Mouse (Mus musculus) MEL (cell line): ENCODE results near the gene Snd1.

Experiments
- GATA1 ChIP-seq: IDR thresholded peaks from 2 replicates; pipeline ENCODE4 v1.6.1; 2011; ENCODE audit warnings: low read depth, low read length, improper control_type of control experiment
- MXI1 ChIP-seq: IDR thresholded peaks from 2 replicates; pipeline ENCODE4 v1.6.1; 2011; ENCODE audit warnings: mild to moderate bottlenecking, low read depth, low read length, improper control_type of control experiment
- NRF1 ChIP-seq: IDR thresholded peaks from 2 replicates; pipeline ENCODE4 v1.6.1; 2014; ENCODE audit warnings: low read depth, mild to moderate bottlenecking, inconsistent platforms, low read length, improper control_type of control experiment, moderate library complexity; ENCODE audit not compliant: poor library complexity, insufficient read depth, severe bottlenecking
- POLR2A ChIP-seq, 2 experiments: IDR thresholded peaks; 2 replicates each; pipeline ENCODE4 v1.6.1; 2011 to 2012; ENCODE audit warnings: low read length in 2 of 2, mild to moderate bottlenecking in 2 of 2, control low read depth in 1 of 2, improper control_type of control experiment in 1 of 2, low read depth in 1 of 2, moderate library complexity in 1 of 2; ENCODE audit not compliant: control insufficient read depth in 1 of 2, insufficient read depth in 1 of 2, poor library complexity in 1 of 2
- POLR2AphosphoS2 ChIP-seq: IDR thresholded peaks from 2 replicates; pipeline ENCODE4 v1.6.1; 2011; ENCODE audit warnings: low read length, improper control_type of control experiment
- TAL1 ChIP-seq: IDR thresholded peaks from 2 replicates; pipeline ENCODE4 v1.6.1; 2012; ENCODE audit warnings: mild to moderate bottlenecking, inconsistent platforms, low read length, moderate library complexity, mixed read lengths
- TBP ChIP-seq: IDR thresholded peaks from 2 replicates; pipeline ENCODE4 v1.8.0; 2011; ENCODE audit warnings: low read depth, low read length, improper control_type of control experiment

GRCm38 (mm10) chr6:28525589-28525988 lies 50.6 kb downstream of the Snd1 start:
- TF ChIP-seq POLR2A (IDR thresholded peaks at IDR 0.05; ENCODE audit: control insufficient read depth in 1 of 2, insufficient read depth in 1 of 2, low read depth in 1 of 2, low read length in 2 of 2, poor library complexity in 1 of 2) = no peak
- TF ChIP-seq MXI1 = no peak
- no peak for TF ChIP-seq TBP
- TF ChIP-seq NRF1 = no peak
- TF ChIP-seq GATA1 = no peak
- TF ChIP-seq POLR2AphosphoS2 = no peak
- TF ChIP-seq TAL1 = no peak
